Mouse (Mus musculus) cerebellum, adult 2 months (tissue): ENCODE results near the gene Nop16.

ENCODE experiments used
- CTCF ChIP-seq: fragments of 200-500 bp; IDR thresholded peaks from 2 replicates; pipeline ENCODE4 v1.5.1; 2011; ENCODE audit warnings: low read depth, mild to moderate bottlenecking, control low read depth, low read length, moderate library complexity, borderline replicate concordance; ENCODE audit not compliant: insufficient read depth
- POLR2A ChIP-seq: fragments of 200-500 bp; IDR thresholded peaks from 2 replicates; pipeline ENCODE4 v1.6.1; 2011; ENCODE audit warnings: low read length, control low read depth, borderline replicate concordance; ENCODE audit not compliant: insufficient read depth

DNA sequence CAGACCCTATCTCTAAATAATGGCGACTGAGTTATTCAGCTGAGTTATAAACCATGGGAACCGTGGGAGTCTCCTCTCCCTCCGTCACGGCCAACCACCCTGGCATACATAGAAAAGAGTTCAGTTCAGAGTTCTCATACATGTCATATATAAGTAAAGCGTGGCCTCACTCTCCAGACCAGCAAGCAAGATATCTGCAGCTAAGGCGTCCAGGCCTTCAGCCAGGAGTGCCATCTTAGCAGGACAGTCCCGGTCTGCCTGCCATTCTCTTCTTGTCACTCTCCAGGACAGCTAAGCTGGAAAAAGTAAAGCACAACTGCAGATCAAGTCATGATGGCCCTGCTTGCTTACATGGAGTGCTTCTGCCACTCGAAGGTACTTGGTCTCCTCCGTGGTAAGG lies 33.7 kb downstream of the Nop16 start:
- TF ChIP-seq CTCF, result no peak
- TF ChIP-seq POLR2A, result no peak
